Mouse (Mus musculus): ENCODE measurements at regions not wholly inside any gene's neighbourhood (a gene's known extent, or its start where the extent isn't known, plus 50 kb on each side); places are given as distances from the start of the nearest gene placed in this dataset.

DNA sequence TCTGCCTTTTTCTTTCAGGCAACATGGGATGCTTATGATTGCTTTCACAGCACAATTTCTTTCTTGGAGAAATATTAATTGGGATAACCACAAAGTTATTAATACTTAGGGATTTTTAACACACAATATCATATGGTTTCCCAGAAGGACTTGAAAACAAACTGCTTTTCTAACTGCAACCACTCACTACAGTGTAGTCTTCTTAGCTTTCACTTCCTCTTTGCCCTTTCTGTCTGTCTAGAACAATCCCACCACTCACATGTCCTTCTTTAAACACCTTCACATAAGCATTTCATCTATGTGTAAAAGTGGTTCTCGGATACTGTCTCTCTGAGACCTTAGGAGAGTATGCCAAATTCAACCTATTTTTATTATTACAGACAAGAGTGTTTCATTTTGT is 204.3 kb downstream of the C1d start:
- in situ Hi-C loops (cut with MseI, MboI): no loop called here

DNA sequence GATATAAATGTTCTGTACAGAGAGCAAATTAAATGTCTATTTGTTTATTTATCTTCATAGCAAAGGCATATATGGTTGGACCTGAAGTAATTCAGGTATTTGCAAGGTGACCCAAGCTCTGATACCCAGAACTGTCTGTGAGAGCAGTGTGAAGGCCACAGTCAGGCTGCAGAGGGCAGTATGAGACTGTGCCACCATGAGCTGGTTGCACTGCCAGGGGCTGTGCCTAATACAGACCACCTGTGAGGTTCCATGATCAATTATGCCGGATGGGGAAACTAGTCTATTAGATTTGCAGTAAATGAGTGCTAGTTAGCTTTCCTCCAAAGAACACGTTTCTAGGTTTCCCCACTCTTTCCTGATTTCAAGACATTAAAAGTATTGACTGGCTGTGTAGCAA is 207.5 kb downstream of the C1d start:
- in situ Hi-C loops (cut with MseI, MboI): no loop called here

DNA sequence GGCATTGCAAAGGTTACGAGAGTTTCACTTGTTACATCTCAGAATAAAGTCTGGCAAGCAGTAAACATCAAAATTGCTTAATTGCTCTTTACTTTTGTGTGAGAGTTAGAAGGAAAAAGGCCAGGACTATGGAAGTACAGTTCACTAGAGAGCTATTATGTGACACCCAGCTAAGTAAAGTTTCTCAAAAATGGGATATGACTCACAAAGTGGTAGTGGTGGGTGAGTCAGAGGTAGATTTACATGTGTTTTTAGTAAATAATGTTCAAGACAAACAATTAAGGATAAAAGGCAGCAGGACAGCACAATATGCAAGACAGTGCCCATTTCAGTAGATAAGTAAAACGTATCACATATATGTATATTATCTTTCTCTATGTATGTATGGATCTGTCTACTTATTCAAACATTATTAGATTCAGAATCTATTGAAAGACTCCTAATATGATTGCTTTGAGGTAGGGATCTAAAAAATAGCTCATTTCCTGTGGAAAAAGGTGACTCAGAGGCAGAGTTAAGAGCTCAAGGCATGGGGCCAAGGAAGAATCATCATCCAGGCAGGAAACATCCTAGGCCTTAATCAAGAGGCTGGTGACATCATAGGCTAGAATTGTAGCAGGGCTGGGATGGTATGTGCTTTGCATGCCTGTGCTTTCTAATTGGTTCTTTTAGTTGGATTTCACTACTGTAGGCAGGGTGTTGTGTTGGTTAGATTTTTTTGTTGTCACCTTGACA is 211.2 kb downstream of the C1d start:
- in situ Hi-C loops (cut with MseI, MboI): no loop called here

GRCm38 (mm10) chr11:17481436-17481996 is 224.1 kb downstream of the C1d start:
- in situ Hi-C loops (cut with MseI, MboI): loop anchor here in 1 of 2 experiments (10.0 kb wide), 1 partner anchor 63 kb away; no protein-coding TSS in a partner anchor

DNA sequence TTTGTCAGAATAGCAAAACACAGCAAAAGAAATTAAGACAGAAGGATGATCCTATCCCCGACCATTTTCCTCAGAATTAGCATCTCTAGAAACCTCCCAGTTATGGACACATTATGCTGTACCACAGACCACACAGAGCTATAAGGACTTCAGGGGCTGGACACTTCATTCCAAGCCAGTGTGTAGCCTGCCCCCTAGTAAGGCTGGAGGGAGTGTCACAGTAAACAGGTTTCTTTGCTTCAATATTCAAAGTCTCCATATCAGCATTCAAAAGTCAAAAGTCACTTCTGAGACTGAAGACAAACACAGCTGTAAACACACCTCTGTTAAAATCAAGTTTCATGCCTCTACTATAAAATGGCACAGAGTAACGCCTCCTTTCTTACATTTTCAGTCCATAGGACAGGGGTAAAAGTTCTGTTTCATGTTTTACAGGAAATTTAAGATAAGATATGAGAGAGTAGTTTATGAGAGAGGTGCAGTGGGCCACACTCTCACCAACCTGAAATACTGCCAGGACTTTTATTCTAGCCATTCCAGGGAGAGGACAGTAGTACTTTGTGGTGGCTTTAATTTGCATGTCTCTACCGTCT is 226.6 kb downstream of the C1d start:
- in situ Hi-C loops (cut with MseI, MboI): loop anchor here in 1 of 2 experiments (10.0 kb wide), 1 partner anchor 61 kb away; no protein-coding TSS in a partner anchor

GRCm38 (mm10) chr11:17501120-17502043 is 244.0 kb downstream of the C1d start:
- in situ Hi-C loops (cut with MseI, MboI): no loop called here

DNA sequence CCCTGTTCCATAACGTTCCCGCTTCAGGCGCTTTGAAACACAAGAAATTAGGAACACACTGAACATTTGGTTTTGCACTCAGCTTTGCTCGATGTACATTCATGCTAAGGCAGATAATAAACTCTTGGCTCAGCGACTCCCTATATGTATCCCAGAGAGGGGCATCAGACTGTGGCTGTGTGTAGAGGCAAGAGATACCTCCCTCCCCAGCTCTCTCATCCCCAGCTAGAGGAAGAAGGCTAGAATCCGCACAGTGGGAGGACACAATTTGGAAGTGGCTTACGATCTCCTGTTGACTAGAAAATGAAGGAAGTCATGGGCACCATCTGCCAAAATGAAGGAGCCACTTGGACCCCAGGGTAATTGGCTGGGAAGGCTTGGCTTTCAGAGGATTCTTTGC is 244.7 kb downstream of the C1d start:
- in situ Hi-C loops (cut with MseI, MboI): no loop called here

DNA sequence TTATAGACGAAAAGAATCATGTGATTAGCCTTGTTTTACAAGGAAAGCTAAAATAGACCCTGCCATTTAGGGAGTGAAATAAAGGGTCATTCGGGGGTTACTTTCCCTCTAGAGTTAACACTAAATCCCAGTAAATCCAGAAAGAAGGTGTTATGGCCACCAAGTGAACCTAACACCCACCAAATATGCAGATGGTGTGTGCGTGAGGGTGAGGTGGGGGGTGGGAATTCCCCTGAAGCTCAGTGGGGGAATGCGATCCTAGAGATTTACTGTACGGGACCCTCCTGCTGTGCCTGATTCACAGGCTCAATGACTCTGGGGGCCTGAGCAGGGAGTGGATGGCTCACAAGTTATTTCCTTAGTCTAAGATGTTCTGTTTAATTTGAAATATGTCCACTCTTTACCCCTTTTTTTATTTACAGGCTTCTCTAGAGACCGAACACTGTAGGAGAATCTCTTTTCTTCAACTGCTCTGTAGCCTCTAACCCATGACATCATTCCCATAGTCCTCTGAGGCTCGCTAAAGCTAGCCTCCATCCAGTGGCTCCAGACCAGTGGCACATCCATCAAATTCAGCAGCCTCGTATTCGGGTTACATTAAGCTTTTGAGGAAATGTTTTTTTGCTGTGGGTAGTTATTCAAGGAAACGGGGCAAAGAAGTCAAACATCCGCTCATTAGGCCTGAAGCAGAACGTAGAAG is 265.0 kb downstream of the C1d start:
- in situ Hi-C loops (cut with MseI, MboI): no loop called here

- in situ Hi-C loops (cut with MseI, MboI): no loop called here
Measured at GRCm38 (mm10) chr11:17523329-17523728, 265.9 kb downstream of the C1d start.

DNA sequence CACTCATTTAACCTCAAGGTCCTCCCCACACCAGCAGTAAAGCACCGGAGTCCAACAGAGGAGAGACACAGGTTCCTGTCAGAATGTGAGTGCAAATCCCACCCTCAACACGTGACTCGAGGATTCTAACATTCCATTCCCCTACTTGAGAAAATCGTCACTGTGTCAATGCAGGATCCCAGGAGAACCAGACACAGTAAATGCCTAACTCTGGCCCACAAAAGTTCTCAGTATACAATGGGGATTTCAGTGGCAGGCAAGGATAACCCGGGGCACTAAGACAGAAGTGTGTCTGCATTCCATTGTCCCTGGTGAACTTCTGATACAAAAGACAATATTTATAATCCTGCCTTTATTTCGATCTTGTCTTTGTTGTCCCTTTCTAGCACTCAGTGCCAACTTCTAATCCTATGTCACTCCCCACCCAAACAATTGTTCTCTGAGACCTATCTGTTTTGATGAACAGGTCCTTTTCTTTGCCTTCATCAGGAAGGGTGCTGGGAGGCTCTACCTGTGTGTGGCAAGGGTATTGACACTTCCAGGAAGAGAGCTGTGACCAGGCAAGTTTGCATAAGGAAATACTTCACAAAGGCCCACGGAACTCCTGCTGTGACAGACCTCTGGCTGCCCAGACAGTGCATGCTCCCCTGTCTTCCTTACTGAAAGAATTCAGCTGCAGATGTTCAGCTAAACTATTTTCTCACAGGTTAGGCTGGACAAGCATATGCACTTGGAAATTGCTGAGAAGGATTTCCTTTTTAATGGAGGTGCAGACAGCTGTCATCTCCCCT is 267.8 kb downstream of the C1d start:
- in situ Hi-C loops (cut with MseI, MboI): no loop called here

DNA sequence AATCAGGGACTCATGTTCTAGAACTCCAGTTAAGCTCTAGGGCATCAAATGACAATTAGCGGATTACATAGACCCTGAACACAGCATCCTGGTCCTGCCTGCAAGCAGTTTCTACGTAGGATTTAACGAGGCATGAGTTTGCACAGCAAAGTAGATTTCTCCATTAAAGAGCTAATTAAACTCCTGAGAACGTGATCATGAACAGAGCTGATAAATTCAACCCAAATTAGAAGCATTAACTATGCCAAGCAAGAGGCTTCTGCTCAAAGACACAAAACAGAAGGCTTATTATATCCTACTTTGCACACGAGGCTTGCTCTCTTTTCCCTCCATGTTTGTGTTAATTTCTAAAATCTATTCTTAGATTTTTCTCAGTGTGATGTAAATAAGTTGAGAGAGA is 269.1 kb downstream of the C1d start:
- in situ Hi-C loops (cut with MseI, MboI): no loop called here

DNA sequence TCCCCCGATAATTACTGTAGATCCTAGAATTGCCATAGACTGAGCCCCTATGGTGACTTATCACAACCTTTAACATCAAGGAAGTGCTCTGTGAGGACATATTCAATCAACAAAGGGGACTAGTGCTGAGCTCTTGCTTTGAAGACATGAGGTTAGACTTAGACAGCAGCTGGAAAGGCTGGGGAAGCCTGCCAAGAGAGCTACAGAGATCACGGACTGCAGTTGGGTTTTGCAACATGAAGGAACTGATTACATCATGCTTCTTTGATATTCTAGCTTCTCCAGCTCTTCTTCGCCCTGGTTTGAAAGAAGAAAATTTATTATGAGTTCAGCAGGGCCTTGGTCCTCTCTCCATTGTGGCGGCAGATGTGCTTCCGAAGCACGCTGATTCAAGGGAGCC is 271.2 kb downstream of the C1d start:
- in situ Hi-C loops (cut with MseI, MboI): no loop called here

DNA sequence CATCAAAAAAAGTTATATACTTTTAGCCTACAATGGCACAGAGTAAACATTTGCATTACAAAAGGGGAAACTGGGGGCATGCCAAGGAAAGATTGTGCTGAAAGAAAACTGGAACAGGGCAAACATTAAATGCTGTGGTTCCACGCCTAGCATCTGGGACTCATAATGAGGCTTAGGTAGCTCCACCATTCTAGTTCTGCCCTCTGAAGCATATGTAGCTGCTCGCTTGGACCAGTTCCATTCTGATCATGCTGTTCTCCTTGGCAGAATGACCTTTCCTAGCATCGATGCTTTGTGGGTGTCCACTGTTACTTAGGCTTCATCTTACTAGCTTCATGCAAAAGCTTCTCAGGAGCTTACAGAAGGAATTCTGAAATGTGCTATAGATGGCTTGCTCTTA is 276.3 kb downstream of the C1d start:
- in situ Hi-C loops (cut with MseI, MboI): no loop called here

DNA sequence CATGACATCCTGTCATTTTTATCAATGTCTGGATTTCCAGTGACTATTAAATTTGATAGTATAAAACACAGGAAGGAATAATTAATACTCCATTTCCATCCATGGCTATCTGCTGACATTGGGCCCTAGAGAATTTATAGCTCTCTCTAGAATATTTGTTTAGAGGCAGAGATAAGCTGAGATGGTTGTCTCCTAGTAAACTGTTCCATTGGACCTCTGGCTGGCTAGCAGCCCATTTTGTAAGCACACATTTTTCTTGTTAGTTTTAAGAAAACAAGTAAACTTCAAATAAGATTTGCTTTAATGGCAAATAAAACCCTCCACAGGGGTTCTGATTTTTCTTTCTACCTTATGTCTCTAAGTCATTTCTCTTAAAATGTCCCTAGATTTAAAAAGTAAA is 288.9 kb downstream of the C1d start:
- in situ Hi-C loops (cut with MseI, MboI): loop anchor here in 1 of 2 experiments (10.0 kb wide), 1 partner anchor 61 kb away; no protein-coding TSS in a partner anchor

GRCm38 (mm10) chr11:17549148-17549547 is 291.8 kb downstream of the C1d start:
- in situ Hi-C loops (cut with MseI, MboI): loop anchor here in 1 of 2 experiments (10.0 kb wide), 1 partner anchor 64 kb away; no protein-coding TSS in a partner anchor

- in situ Hi-C loops (cut with MseI, MboI): no loop called here
Measured at GRCm38 (mm10) chr11:17555276-17555675, 297.9 kb downstream of the C1d start.

DNA sequence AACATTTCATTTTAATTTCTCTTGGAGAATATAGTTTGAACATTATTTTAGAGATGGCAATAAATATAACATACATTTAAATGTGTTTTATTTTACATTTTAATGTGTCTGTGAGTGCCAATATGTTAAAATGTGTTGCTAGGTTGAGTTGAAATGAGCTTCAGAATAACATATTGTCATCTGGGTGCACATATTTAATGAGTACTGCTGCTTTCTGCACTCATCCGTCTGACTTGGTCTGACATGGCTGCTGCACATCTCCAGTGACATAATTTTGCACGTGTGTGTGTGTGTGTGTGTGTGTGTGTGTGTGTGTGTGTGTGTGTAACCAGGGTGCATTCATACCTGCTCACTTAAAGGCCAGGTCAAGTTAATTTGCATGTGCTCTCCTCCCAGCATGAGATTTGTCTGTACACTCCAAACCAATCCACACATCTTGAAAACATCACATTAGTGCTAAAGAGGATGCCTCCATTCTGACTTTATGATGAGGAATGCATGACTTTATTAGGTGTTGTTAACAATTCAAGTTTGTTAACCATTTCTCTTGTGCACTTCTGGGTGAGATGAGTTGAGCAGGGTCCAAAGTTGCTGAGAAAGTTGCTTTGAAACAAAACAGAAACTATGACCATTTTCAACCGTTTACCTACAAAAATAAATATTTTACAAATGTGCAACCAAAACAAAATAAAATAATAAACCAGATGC is 334.6 kb downstream of the C1d start:
- in situ Hi-C loops (cut with MseI, MboI): no loop called here

- in situ Hi-C loops (cut with MseI, MboI): no loop called here
Measured at GRCm38 (mm10) chr11:17603726-17604493, 346.5 kb downstream of the C1d start.

All from mouse trophoblast stem cell (cell line).